Mouse (Mus musculus) frontal cortex, postnatal 36 days (tissue): ENCODE data around the gene Fam171b.
A peak's percentile ranks its signal among the peaks of the same experiment; 100 is the strongest.

Experiments
- DNase-seq, 2 experiments: peaks; one replicate each; pipeline ENCODE4 v3.0.0; 2022; ENCODE audit warnings: low spot score in 2 of 2

The Fam171b gene

DNA sequence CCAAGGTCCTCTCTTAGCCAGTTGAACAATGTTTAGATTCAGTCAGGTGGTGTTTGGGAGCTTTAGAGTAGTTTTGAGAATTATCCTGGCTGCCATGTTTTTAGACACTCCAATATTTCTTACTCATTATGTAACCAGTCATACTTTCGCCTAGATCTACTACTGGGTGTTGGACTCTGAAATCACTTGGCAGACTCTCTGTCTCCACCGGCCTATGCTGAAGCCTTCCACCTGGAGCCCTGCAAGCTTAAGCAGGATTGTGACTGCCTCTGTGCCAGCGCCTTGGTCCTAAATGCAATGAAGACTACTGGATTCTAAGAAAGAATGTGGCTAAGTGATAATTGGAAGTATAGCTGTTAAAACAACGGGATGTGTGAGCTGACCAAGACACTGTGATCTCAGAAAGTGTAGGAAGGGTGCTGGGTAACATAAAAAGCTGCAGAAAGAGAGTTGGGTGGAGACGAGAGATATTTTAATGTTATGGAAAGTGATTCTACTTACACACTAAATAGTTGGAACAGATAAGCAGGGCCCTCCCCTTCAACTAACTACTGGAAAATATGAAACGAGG, 71.5 kb downstream of the Fam171b start:
- DNase-seq: peak in 1 of 2 experiments; percentile 12

DNA sequence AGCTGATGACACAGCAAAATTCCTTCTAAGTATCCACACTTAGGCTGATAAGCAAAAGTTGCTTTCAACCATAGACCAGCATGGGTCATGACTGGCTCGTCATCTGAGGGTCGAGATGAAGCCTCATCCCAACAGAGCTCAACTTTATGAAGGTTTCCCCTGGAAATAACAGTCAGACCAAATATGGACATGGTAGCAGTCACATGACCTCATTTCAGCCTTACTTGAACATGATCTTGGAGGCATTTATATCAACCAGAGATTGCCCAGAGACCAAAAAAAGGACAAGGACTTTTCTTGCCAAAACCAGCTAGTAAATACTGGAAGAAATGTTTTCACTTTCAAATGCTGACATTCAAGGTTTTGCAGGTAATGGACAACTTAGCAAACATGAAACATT, 81.3 kb downstream of the Fam171b start:
- DNase-seq: no peak

DNA sequence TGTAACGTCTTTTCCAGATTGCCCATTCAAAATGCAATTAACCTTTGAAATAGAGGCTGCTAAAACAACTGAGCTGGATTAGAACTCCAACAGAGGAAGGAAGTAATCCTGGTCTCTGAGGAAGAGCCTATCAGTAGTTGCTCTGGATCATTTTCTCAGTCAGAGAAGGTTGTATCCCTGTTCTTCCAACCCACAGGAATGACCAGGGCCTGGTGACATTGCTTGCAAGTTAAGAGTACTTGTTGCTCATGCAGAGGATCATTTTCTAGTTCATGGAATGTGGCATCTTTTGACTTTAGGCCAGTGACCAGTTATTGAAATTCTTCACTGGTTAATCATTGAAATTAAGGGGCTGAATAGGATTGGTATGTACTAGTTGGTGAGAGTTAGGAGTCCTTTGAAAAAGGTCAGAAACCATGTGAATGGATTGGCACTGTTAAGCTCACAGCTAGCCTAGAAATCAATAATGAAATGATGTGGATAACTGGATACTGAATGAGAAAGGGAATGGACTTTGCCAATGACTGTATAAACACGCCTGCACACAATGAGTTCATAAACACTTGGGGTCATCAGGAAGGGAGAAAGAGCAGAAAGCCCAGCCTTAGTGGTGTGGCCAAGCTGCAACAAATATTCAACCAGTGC, 89.6 kb downstream of the Fam171b start:
- no peak for DNase-seq

DNA sequence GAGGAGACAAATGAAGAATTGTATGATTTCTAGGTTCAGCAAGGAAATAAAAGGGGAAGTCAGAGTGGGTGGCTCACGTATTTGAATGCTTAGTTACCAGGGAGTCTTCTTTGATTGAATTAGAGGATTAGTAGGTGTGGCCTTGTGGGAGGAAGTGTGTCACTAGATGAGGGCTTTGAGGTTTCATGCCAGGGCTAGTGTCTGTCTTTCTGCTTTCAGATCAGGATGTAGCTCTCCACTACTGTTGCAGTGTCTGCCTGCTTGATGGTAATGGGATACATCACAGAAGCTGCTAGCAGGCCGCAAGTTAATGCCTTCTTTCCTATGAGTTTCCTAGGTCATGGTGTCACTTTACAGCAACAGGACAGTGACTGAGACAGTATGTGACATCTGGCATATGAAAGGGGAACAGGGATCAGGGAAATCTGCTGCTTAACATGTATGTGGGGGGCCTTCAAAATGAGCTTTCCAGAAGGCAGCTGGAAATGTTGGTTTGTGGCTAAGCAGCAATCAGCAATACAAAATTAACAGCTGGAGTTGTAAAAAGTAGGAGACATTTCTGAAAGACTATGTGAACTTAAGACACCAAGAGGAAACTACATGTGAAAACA, 117.1 kb downstream of the Fam171b start:
- DNase-seq: no peak
